Mouse (Mus musculus): ENCODE measurements around the gene Hmcn1. TPM values are rescaled to one million over a fixed set of nuclear protein-coding genes. Genes with fewer than 3 reads are reported as not detected.
A peak's percentile ranks its signal among the peaks of the same experiment; 100 is the strongest.

Gene Hmcn1
- total RNA-seq, 2 experiments from 2014 or later = 4.9 to 5.4 TPM

GRCm38 (mm10) chr1:150711438-150711837 lies 281.8 kb downstream of the Hmcn1 start:
- peak in 1 of 2 experiments; percentile 13 for DNase-seq
- intact Hi-C loops (cut with DNase I) = no loop called here

- no peak for DNase-seq
- intact Hi-C loops (cut with DNase I) = no loop called here
These were observed 286.7 kb downstream of the Hmcn1 start for GRCm38 (mm10) chr1:150706502-150706901.

GRCm38 (mm10) chr1:150697749-150698148 lies 295.5 kb downstream of the Hmcn1 start:
- intact Hi-C loops (cut with DNase I) = no loop called here
- DNase-seq = no peak

GRCm38 (mm10) chr1:150682044-150682443 lies 311.2 kb downstream of the Hmcn1 start:
- DNase-seq = no peak
- intact Hi-C loops (cut with DNase I) = no loop called here

- DNase-seq = no peak
- intact Hi-C loops (cut with DNase I) = no loop called here
These were observed 311.8 kb downstream of the Hmcn1 start for GRCm38 (mm10) chr1:150681433-150681832.

GRCm38 (mm10) chr1:150681006-150681405 lies 312.2 kb downstream of the Hmcn1 start:
- intact Hi-C loops (cut with DNase I) = no loop called here
- no peak for DNase-seq

- intact Hi-C loops (cut with DNase I) = no loop called here
- no peak for DNase-seq
These were observed 312.9 kb downstream of the Hmcn1 start for GRCm38 (mm10) chr1:150680345-150680744.

GRCm38 (mm10) chr1:150645314-150645713 lies 347.9 kb downstream of the Hmcn1 start:
- no peak for DNase-seq
- intact Hi-C loops (cut with DNase I) = no loop called here

GRCm38 (mm10) chr1:150639522-150639921 lies 353.7 kb downstream of the Hmcn1 start:
- intact Hi-C loops (cut with DNase I) = no loop called here
- DNase-seq = no peak

GRCm38 (mm10) chr1:150632506-150632905 lies 360.7 kb downstream of the Hmcn1 start:
- no peak for DNase-seq
- intact Hi-C loops (cut with DNase I) = no loop called here

- intact Hi-C loops (cut with DNase I) = no loop called here
- DNase-seq = no peak
These were observed 361.4 kb downstream of the Hmcn1 start for GRCm38 (mm10) chr1:150631856-150632171.

- DNase-seq = no peak
- intact Hi-C loops (cut with DNase I) = no loop called here
These were observed 362.0 kb downstream of the Hmcn1 start for GRCm38 (mm10) chr1:150631035-150631855.

- intact Hi-C loops (cut with DNase I) = no loop called here
- DNase-seq = no peak
These were observed 370.0 kb downstream of the Hmcn1 start for GRCm38 (mm10) chr1:150623226-150623625.

- no peak for DNase-seq
- intact Hi-C loops (cut with DNase I) = no loop called here
These were observed 382.7 kb downstream of the Hmcn1 start for GRCm38 (mm10) chr1:150610539-150610938.

- no peak for DNase-seq
- intact Hi-C loops (cut with DNase I) = no loop called here
These were observed 387.1 kb downstream of the Hmcn1 start for GRCm38 (mm10) chr1:150606173-150606572.

GRCm38 (mm10) chr1:150593614-150594013 lies 399.6 kb downstream of the Hmcn1 start:
- intact Hi-C loops (cut with DNase I) = no loop called here

GRCm38 (mm10) chr1:150591253-150591652 lies 402.0 kb downstream of the Hmcn1 start:
- DNase-seq = peak in 1 of 2 experiments; percentile 25
- intact Hi-C loops (cut with DNase I) = loop anchor here (1.0 kb wide), 1 partner anchor 51 kb away; no protein-coding TSS in a partner anchor

More at GRCm38 (mm10) chr1:150593614-150594013, 399.6 kb downstream of the Hmcn1 start:
- DNase-seq = no peak

GRCm38 (mm10) chr1:150587410-150587809 lies 405.8 kb downstream of the Hmcn1 start:
- intact Hi-C loops (cut with DNase I) = no loop called here
- no peak for DNase-seq

- intact Hi-C loops (cut with DNase I) = no loop called here
- DNase-seq = no peak
These were observed 408.8 kb downstream of the Hmcn1 start for GRCm38 (mm10) chr1:150584477-150584876.

GRCm38 (mm10) chr1:150583734-150584133 lies 409.5 kb downstream of the Hmcn1 start:
- no peak for DNase-seq
- intact Hi-C loops (cut with DNase I) = no loop called here

GRCm38 (mm10) chr1:150580561-150580960 lies 412.7 kb downstream of the Hmcn1 start:
- DNase-seq = peak; percentile 31 to 33
- intact Hi-C loops (cut with DNase I) = no loop called here

GRCm38 (mm10) chr1:150573407-150573806 lies 419.8 kb downstream of the Hmcn1 start:
- intact Hi-C loops (cut with DNase I) = no loop called here
- no peak for DNase-seq

Measured in gastrocnemius, postnatal 36 days (tissue).